Mouse (Mus musculus): ENCODE measurements around the gene 9930021J03Rik.

Gene 9930021J03Rik

DNA sequence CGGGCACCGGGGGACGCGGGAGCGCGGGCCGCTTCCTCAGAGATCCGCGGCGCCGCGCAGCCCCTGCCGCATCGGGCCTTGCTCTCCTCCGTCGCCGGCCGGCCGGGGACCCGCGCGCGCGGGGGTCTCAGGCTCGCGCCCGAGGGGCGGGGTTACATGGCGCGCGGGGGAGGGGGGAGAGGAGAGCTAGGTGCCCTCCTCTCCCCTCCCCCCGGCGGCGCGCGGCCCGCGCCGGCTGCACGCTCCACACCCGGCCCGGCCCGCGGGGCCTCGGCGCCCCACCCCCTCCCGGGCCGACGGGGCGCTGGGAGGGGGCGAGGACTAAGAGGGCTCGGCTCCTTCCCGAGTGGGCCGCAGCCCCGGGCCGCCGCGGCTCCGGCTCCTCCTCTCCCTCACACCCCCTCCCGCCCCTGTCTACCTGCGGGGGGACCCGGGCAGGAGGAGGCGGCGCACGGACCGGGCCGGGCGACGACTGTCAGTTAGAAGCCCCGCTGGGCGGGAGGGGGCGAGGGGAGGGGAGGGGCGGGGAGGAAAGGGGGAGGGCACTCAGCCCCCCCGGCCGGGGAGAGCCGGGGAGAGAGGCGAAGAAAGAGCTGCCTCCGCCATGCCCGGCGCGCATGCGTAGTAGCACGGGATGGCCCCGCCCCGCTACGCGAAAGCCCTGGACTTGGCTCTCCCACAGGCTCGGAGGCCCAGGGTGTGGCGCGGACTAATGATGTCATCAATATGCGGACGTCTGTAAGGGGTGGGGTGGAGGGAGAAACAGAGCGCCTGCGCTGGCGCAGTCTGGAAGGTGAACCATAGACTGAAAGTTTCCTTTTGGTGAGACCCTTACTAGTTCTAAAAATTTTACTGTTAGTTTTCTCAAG is at the start of gene 9930021J03Rik:
Gene 9930021J03Rik (minus strand): TSS at position 73 of the 869 bp plus-strand sequence.
- DNase-seq, result peak; percentile 97

DNA sequence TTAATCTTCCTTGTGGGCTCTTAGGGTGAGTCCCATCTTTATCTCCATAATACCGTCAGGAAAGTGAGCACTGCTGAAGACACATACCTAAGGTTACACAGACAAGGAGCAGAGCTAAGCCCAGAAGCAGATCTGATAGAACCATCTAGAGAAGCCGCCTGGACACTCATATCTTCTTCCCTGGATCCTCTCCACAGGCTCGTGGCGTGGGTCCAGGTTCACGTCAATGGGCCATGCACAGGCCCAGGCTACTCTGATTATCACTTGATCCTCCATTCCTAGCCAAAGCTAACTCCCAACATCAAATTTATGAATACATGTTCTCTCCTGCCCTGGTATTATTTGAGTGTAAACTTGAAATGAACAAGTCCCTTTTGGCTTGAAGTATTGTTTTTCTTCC is 47.9 kb upstream of the 9930021J03Rik start:
- no peak for DNase-seq

DNA sequence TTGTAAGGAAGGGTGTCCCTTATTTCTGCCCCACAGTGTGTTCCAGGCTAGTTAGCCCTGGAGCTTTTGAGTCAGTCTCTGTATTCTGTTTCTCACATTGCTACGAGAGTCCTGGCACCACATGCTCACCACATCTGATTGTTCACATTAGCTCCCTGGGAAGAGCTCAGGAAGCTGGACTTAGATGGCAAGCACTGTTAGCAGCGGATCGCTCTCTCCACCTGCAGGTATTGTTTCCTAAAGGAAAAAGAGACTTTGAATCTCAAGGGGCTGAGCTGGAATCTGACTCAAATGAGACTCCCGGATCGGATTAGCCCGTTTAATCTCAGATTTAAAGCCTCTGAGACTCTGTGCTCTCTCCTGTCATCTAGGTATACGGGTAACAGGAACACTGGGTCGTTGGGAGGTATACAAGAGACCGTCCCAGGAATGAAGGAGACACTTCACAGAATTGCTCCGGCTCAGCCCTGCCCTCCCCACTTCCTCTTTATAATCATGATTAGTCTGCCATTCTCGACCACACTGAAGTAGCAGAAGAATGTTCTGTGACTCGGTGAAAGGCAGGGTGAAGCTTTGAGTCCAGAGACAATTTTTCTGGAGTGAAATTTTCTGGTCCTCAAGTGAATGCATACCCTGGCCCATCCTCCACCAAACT is 45.4 kb upstream of the 9930021J03Rik start:
- DNase-seq, result no peak

DNA sequence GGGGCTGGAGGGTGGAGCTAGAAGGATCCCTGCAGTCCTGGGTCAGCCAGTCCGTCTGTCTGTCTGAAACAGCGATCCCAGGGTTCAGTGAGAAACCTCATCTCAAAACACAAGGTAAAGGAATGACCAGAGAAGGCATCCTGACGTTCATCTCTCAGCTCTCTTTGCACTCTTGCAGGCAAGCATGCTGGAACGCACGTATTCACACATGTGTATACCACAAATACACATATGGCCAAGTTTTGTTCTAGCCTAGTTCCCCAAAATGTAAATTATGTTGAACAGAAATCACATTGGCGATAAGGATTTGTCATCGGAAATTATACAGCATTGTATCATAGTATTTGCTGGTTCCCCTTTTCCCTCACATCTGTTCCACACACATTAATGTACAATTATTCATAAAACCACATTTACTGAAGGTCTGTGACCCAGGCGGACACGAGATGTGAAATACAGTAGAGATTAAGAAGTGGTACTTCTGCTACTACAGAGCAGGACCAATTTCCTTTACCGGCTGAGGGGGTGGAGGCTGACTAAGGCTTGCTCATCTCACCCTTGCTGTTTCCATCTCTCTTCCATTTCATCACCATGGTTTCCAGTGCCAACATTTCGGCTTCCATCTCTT is 44.2 kb upstream of the 9930021J03Rik start:
- DNase-seq, result no peak

DNA sequence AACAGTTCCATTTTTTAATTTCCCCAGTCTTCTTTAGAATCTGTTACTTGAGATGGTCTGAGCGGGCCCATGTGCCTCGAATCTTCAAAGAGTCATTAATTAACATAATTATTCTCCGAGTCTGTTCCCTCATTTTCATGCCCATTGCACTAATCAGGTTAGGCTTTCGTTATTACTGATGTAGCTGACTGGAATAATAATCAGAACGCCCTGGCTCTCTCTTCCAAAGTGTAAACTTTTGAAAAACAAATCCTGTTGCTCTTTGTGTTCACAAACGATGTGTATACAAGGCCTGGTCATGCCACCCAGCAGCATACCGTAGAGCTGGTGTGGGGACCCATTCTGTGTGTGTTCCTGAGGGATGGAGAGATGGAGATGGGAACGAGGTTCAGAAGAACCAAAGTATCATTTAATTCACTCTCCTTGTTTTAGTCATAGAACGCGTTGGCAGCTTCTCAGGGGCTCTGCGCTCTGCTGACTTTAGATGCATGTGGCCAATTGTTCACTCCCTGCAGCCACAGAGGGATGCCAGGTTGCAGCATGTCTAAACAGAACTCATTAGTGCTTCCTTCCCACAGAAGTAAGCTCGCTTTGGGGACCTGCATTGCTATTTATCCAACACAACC is 38.4 kb upstream of the 9930021J03Rik start:
- no peak for DNase-seq

DNA sequence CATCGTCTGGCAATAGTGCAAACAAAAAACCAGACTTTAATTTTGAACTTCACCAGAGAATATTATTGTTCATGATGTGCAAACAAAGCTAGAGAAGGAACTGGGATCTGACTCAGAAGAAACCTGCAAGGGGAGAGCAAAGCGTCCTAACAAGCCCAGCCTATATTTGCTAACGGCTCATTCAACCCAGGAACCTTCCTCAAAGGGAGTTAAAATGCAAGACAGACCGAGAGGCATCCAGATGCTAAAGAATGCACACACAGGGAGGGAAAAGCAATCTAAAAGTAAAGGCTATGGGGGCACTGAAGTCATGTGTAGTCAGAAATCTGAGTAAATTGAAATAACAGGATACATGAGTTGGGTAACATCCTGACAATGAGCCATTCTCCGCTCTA is 37.8 kb upstream of the 9930021J03Rik start:
- no peak for DNase-seq

DNA sequence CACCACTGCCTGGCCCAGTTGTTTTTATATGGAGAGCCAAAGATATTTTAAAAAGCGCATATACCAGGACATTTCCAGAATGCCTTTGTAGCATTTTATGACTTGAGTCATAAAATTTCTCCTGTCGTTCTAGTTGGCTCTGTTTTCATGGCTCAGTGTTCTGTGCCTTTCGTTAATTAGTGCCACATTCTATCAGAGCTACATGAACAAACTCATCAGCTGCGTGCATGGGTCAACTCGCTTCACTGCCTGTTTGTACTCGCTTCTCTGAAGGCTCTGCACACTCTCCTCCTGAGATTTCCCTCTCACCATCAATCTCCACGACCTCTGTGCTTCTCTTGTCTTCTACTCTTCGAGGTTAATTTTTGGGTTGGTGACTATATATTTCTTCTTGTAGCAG is 37.2 kb upstream of the 9930021J03Rik start:
- DNase-seq, result no peak

DNA sequence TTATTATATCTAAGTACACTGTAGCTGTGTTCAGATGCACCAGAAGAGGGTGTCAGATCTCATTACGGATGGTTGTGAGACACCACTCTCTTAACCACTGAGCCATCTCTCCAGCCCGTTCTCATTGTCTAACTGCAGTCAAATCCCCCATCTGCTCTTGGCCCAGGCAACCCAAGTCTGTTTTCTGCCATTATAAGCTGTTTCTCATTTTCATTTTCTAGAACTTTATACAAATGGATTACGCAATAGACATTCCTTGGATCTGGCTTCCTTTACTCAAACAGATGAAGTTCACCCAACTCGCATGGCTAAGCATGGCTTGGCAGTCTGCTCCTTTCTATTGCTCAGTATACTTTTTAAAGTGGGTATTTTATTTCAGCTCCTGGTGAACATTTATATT is 34.9 kb upstream of the 9930021J03Rik start:
- DNase-seq, result no peak

DNA sequence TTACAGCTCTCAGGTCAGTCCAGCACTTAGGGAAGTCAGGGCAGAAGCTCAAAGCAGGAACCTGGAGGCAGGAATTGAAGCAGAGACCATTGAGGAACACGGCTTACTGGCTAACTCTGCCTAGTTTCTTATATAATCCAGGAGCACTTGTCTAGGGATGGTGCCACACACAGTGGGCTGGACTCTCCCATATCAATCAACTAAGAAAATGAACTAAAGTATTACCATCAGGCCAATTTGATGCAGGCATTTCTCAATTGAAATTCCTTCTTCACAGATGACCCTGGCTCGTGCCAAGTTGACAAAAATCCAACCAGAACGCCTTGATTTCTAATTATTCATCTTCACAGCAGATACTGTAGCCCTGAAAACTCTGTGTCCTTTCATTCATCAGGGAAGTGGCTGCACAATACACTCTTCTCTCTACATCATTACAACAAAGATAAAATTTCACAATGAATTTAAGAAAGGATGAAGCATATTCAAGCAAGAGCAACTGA is 32.9 kb upstream of the 9930021J03Rik start:
- no peak for DNase-seq

DNA sequence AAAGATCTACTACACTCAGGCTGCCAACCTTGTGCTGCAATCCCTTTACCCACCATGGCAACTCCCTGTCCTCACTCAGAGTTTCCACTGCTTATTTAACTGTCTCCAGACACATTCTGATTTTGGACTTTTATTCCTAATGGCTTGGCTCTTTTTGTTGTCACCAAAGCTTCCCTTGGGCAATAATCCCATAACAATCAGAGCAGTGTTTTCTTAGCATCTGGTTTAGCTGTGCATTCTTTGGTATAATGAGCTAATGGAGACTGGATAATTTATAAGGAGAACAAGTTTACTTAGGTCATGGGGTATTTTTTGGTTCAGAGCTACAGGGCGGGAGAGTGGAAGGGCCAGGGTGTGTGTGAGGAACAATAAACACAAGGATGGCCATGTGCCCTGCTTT is 32.4 kb upstream of the 9930021J03Rik start:
- DNase-seq, result no peak

DNA sequence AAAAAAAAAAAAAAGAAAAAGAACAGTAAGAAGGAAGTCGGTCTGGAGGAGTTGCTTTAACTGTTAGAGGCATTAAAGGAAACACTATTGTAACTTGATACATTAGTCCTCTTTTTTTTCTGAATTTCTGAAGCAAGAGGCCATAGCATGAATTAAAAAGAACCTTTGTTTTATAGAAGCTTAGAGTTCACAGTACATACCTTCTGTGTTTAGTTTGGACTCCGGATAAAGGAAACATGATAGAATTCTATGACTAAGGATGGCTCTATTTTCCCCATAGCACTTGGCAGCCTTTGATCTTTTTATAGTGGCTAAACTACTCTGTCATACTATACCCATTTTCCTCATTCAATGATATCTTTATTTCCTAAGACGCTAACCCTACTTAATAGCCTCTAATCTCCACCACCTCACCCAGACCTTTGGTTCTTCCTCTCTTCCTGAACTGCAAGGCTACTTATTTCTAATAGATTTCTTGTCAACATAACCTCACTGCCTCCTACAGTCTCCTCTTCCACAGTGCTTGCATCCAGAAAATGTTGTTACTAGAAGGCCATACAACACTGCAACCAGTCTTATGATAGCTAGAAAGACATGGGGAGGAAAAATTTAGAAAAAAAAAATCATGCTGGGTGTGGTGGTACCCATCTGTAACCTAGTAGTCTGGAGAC is 29.7 kb upstream of the 9930021J03Rik start:
- DNase-seq, result no peak

DNA sequence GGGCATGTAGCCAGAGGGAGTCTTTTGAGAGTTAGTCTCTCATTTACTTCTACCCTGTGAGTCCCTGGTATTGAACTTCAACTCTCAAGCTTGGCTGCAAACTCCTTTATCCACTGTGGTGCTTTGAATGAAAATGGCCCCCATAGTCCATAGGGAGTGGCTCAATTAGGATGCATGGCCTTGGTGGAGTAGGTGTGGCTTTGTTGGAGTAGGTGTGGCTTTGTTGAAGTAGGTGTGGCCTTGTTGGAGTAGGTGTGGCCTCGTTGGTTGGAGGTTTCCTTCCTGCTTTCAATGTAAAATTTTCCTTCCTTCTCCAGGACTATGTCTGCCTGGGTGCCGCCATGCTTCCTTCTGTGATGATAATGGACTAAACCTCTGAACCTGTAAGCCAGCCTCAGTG is 25.1 kb upstream of the 9930021J03Rik start:
- DNase-seq, result no peak

DNA sequence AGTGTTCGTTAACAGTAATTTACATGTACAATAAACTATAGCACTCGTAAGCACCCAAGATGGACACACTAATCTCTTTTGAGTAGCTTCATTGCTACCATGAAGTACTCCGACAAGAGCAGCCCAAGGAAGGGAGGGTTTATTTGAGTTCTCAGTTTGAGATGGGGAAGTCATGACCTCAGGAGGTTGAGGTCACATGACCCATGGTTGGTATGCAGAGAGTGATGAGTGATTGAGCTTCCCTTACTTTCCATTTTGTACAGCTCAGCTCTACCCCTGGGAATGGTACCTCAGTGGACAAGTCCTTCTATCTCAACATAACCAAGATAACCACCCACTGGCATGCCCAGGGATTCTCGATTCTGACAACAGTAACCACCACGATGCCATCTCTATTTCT is 22.8 kb upstream of the 9930021J03Rik start:
- DNase-seq, result no peak

DNA sequence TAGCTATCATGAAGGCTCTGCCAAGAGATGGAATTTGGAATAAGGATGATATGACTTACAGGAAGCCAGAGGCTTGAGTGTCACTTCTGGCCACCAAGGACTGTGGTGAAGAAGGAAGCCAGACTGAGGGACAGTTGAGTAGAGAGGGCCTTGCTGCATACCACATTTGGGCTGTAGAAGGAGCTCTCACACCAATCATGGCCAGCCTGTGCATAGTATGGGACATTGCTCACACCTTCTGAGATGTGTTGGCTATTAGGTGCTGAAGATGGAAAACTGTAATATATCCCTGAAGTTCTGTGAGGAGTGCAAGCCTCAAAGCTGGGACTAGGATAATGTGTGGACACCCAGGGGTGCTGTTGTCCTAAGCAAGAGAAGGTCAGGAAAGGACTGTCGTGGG is 20.9 kb upstream of the 9930021J03Rik start:
- DNase-seq, result no peak

DNA sequence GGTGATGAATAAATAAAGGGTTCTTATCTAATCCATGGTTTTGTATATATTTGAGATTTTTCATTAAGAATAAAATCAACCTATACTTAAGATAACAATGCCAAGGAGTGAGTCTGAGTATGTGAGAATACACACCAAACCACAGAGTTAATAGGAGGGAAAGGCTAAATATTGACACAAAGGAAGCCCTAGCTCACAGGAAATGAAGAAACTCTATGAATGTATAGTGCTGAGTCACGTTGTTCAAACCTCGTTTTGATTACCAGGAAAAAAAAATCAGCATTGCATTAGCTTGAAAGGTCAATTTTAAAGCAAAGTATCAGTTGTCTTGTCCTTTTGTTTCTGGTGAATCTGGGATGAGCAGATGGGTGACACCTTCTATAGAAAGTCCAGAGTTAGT is 19.2 kb upstream of the 9930021J03Rik start:
- no peak for DNase-seq

DNA sequence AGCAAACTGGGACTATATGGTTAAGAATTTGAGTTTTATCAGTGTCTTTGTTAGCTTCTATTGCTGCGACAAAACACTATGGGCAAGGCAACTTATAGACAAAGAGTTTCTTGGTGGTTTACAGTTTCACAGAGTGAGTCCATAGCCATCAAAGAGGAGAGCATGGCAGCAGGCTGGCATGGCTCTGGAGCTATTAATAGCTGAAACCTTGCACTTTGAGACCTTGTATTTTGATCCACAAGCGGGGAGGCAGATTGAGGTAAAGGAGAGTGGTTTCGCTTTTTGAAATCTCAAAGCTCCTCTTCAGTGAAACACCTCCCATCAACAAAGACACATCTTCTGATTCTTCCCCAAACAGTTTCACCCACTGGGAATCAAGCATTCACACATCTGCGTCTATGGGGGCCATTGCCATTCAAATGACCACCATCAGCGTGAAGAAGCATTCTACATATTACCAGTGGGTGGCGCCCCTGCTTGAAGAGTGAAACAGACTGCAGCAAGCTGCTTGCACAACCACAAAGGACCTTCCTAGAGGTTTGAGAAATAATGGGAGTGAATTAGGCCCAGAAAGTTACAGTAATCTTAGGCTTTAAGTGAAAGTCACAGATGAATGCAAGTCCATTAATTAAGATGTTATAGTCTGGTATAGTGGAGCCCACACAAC is 18.4 kb upstream of the 9930021J03Rik start:
- no peak for DNase-seq

DNA sequence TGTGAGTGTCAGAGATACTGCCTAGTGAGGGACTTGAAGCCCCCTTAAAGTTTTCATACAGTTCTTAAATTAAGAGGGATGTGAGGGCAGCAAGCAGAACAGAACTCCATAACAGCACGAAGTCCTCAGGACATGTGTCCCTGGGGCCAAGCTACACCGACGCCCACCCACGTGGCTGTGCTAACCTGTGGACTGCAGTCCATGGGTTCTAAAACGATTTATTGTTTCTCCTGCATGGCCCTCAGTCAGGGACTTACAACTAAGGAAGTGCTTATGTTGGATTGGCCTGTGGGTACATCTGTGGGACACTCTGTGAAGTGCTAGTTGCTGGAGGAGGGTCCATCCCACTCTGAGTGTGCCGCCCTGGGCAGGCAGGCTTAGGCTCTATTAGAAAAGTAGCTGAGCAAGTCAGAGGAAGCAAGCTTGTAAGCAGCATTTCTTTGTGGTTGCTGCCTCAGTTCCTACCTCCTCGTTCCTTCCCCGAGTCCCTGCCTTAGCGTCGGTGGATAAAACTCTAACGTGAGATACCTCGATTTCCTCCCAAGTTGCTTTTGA is 17.7 kb upstream of the 9930021J03Rik start:
- DNase-seq, result no peak

DNA sequence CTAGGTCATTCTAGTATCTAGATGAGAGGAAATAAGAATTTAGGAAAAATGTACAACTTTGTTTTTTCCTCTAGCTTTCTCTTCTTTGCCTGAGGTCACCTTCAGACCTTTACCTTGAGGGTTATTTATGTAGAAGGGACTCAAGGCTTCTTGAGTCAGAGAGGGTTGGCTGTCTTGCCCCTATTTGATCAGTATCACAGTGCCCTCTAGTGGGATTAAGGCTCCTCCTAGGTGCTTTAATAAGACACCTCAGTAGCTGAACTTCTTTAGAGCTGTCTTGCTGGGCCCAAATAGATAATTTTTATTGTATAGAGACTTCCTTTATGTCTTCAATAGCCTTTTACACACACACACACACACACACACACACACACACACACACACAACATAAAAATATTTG is 15.2 kb upstream of the 9930021J03Rik start:
- DNase-seq, result no peak

DNA sequence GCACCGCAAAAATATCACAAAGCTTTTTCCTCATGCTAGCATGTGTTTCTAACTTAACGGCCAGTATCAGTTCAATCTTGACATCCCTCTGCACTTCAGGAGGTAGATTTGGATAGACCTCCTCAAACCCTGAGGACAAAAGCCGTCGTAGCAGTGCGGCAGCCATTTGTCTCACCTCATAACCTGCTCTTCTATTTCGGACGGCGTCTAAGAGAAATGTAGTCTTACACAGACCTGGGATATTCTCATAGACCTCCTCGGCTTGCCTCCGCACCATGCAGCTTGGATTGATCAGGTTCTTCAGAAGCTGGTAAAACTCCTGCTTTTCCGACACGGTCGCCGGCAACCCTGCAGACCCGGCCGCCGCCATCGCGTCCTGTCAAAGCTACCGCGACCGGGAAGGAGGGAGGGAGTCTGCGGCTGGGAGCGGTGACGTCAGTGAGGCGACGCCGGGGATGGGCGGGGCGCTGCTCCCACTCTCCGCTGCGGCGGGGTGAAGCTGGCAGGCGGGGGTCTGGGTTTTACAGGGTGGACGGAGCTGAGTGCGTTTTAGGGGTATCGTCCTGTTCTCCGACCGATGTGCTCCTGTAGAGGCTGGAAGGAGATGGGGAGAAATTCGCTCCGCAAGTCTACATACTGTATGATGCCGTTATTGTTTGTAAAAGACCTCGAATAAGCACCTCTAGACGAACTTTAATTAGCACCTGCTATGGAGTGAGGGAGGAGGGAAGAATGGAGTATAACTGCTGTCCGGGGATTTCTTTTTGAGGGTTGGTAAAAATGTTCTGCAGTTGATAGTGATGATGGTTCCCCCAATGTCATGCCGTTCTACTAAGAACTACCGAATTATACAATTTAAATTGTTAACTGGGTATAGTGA is 7.0 kb upstream of the 9930021J03Rik start, which contains the start of gene Ranbp6:
Gene Ranbp6 (minus strand): TSS at position 394 of the 880 bp plus-strand sequence.
- peak; percentile 91 for DNase-seq

DNA sequence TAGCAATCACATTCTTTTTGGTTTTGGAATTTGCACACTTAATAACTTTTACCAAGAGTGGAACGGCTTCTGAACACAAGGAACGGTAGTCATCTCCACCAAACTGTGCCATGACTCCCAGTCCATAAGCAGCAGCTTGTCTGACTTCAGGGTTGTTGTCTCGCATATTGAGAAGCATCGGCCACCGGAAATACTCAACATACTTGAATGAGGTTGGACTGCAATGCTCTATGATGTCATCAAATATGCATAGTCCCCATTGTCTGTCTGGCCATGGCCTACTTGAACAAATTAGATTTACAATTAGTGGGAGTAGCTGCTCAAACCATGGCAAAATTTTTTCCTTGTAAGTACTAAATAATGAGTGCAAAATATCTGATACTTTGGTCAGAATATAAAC is 4.2 kb upstream of the 9930021J03Rik start:
- DNase-seq, result no peak

Data from cerebellum, adult 11 months (tissue).